In genomic region chr8:34397583-34398411, GRCm38 (mm10) we compare ENCODE assay signal across 10 mouse cellular contexts.
DNase-seq lines count a peak whose midpoint lies in the region; ATAC-seq and TF ChIP-seq lines count a peak whose summit lies in the region.
"Had no signal": no experiment of that assay in that cellular context is flagged by ENCODE, and none has a peak within 500 bp of the region (broad histone marks: within the 10 kb centered on the region; RNA-seq: fewer than 3 reads in every experiment).

No protein-coding gene starts in this region.

- peak overlapping the region; percentile 25 for H3K4me3 ChIP-seq in heart, embryonic 15.5 days
- no peak overlapping the region for H3K4me3 ChIP-seq in hindbrain, embryonic 13.5 days
- peak overlapping the region; percentile 21 for H3K4me3 ChIP-seq in thymus, adult 2 months (ENCODE audit: control insufficient read depth, insufficient read depth, low read length)
- H3K4me3 ChIP-seq: left cerebral cortex, adult 2 months had no signal

- no peak overlapping the region for H3K9ac ChIP-seq in heart, embryonic 15.5 days
- peak overlapping the region; percentile 9; the same call in 1 of the 2 replicates for H3K9ac ChIP-seq in hindbrain, embryonic 13.5 days

- no peaks in the 10 kb centered on the region for H3K27me3 ChIP-seq in heart, embryonic 15.5 days
- H3K27me3 ChIP-seq in hindbrain, embryonic 13.5 days = no peaks in the 10 kb centered on the region
- H3K27me3 ChIP-seq in thymus, adult 2 months (ENCODE audit: control insufficient read depth, insufficient read depth, low read length) = no peaks in the 10 kb centered on the region
- H3K27me3 ChIP-seq: Patski had no signal

- no peak; the same call in 1 of the 2 replicates for ATAC-seq in heart, embryonic 15.5 days (replicated peaks; ENCODE audit: insufficient number of reproducible peaks, insufficient read depth, low FRiP score, low read depth)
- ATAC-seq in hindbrain, embryonic 13.5 days (ENCODE audit: low FRiP score) = peak; percentile 66
- ATAC-seq in megakaryocyte progenitor cell, adult 5-6 weeks (replicated peaks; ENCODE audit: poor library complexity) = peak; percentile 39; the same call in 1 of the 2 replicates
- no peak for ATAC-seq in megakaryocyte-erythroid progenitor cell, adult 5-6 weeks (replicated peaks; ENCODE audit: low FRiP score, low TSS enrichment, poor library complexity, severe bottlenecking)
- ATAC-seq: Patski had no signal

- no peak overlapping the region for H3K27ac ChIP-seq in heart, embryonic 15.5 days
- peak overlapping the region; percentile 81 for H3K27ac ChIP-seq in hindbrain, embryonic 13.5 days
- peak overlapping the region; percentile 14; the same call in 1 of the 2 replicates for H3K27ac ChIP-seq in thymus, adult 2 months (ENCODE audit: control insufficient read depth, insufficient read depth, low read length)
- H3K27ac ChIP-seq: left cerebral cortex, adult 2 months had no signal

- TF ChIP-seq POLR2A in thymus, adult 2 months (IDR thresholded peaks at IDR 0.05; ENCODE audit: control insufficient read depth, extremely low read depth, insufficient read depth, low read length, poor library complexity) = no peak

- H3K36me3 ChIP-seq in heart, embryonic 15.5 days = no peaks in the 10 kb centered on the region
- no peaks in the 10 kb centered on the region for H3K36me3 ChIP-seq in hindbrain, embryonic 13.5 days
- H3K36me3 ChIP-seq in thymus, adult 2 months (ENCODE audit: control insufficient read depth, insufficient read depth, low read length) = no peaks in the 10 kb centered on the region

- H3K4me1 ChIP-seq in heart, embryonic 15.5 days (replicated peaks) = peaks cover 7% of the 10 kb centered on the region; the same call in 1 of the 2 replicates
- peaks cover 44% of the 10 kb centered on the region for H3K4me1 ChIP-seq in hindbrain, embryonic 13.5 days (replicated peaks)
- peaks cover 16% of the 10 kb centered on the region for H3K4me1 ChIP-seq in thymus, adult 2 months (replicated peaks; ENCODE audit: control insufficient read depth, insufficient read depth, low read length)

- no peak for DNase-seq in heart, postnatal 10 days
- peak; percentile 33 for DNase-seq in ZHBTc4 (ENCODE audit: low read depth, low spot score)
- DNase-seq in thymus, adult 2 months = peak; percentile 51
- no peak for DNase-seq in gastrocnemius, postnatal 36 days

- intact Hi-C loops in heart, postnatal 10 days (cut with DNase I) = loop anchor here (5.0 kb wide), 1 partner anchor 420 kb away; no protein-coding TSS in a partner anchor
- intact Hi-C loops in gastrocnemius, postnatal 36 days (cut with DNase I) = loop anchor here (10.0 kb wide), 1 partner anchor 417 kb away; no protein-coding TSS in a partner anchor

- 31% methylated on average over 22 of the region's 23 CpGs for WGBS in heart, embryonic 15.5 days
- 21% methylated on average over 21 of the region's 23 CpGs for WGBS in hindbrain, embryonic 13.5 days
- 4% methylated on average over 23 of the region's 23 CpGs for WGBS in thymus, adult 2 months

- peak overlapping the region; percentile 50 for H3K4me2 ChIP-seq in heart, embryonic 15.5 days
- peak overlapping the region; percentile 9 for H3K4me2 ChIP-seq in hindbrain, embryonic 13.5 days

- TF ChIP-seq CTCF in thymus, adult 2 months (IDR thresholded peaks at IDR 0.05; ENCODE audit: borderline replicate concordance, control insufficient read depth, extremely low read depth, insufficient read depth, low read length, poor library complexity) = no peak

- no peaks in the 10 kb centered on the region for H3K9me3 ChIP-seq in heart, embryonic 15.5 days (replicated peaks)
- no peaks in the 10 kb centered on the region for H3K9me3 ChIP-seq in hindbrain, embryonic 13.5 days

Comparison
In these comparisons a context has a peak if more than half of its experiments do, and no peak if none do; other contexts are left out.
1. ATAC-seq: peak in hindbrain, embryonic 13.5 days (single experiment) and megakaryocyte progenitor cell, adult 5-6 weeks (single experiment); none in heart, embryonic 15.5 days (single experiment) and megakaryocyte-erythroid progenitor cell, adult 5-6 weeks (single experiment).
2. DNase-seq: peak in ZHBTc4 (single experiment) and thymus, adult 2 months (single experiment); none in heart, postnatal 10 days (0 of 2) and gastrocnemius, postnatal 36 days (0 of 2).